Mouse (Mus musculus): ENCODE results near the gene Fgd6. TPM values are rescaled to one million over a fixed set of nuclear protein-coding genes. Genes with fewer than 3 reads are reported as not detected.

The Fgd6 gene
- total and polyA plus RNA-seq, 3 experiments, result 1.2 to 2.8 TPM; not detected in 1

- TF ChIP-seq ZKSCAN1 (IDR thresholded peaks at IDR 0.05; ENCODE audit: low read depth, low read length), result no peak
Measured at GRCm38 (mm10) chr10:94115893-94116599, 80.2 kb downstream of the Fgd6 start (continued).

DNA sequence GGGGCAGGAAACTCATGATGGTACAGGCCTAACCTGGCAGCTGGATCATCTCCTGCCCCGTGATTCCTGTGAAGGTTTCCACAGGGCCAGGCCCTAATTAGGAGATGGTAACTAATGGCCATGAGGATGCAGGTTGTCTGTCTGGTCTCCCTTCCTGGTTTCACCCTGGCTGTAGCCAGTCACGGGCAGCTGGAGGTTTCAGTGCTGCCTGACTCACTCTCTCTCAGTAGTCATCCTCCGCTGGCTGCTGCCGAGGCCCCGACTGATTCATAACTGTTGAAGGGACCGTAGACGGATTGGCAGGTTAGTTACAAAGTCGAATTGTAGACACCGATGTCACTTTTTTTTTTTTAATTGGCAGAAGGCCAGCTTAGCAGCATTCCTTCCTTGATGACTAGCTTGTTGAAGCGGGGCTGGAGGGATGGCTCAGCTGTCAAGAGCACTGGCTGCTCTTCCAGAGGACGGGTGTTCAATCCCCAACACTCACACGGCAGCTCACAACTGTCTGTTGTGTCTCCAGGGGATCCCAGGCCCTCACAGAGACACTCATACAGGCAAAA is 81.1 kb downstream of the Fgd6 start:
- H3K36me3 ChIP-seq (ENCODE audit: control insufficient read depth in 1 of 2, insufficient read depth in 2 of 2, low read length in 2 of 2), result peaks cover 0 to 12% of the 10 kb centered on the region in 2 experiments; a peak in 2 of 4 replicates
- H3K27me3 ChIP-seq (ENCODE audit: control insufficient read depth in 1 of 2, insufficient read depth in 2 of 2, low read length in 2 of 2), result no peaks in the 10 kb centered on the region
- no peak overlapping the region for H3K27ac ChIP-seq (ENCODE audit: control insufficient read depth, low read depth, low read length)
- H3K9me3 ChIP-seq (replicated peaks; ENCODE audit: insufficient read depth, low read length), result no peaks in the 10 kb centered on the region
- DNase-seq (ENCODE audit: low read depth, low spot score), result no peak
- no peak for TF ChIP-seq HCFC1 (IDR thresholded peaks at IDR 0.05; ENCODE audit: low read depth, low read length)
- no peak for TF ChIP-seq GATA1 (IDR thresholded peaks at IDR 0.05; ENCODE audit: low read depth, low read length)
- no peak for TF ChIP-seq UBTF (IDR thresholded peaks at IDR 0.05; ENCODE audit: borderline replicate concordance, insufficient read depth, low read depth, low read length)
- TF ChIP-seq CTCF (IDR thresholded peaks at IDR 0.05 in 2 of 3, conservative IDR thresholded peaks at IDR 0.05 in 1 of 3; ENCODE audit: control insufficient read depth in 1 of 3, insufficient read depth in 1 of 3, low read depth in 2 of 3, low read length in 3 of 3, poor library complexity in 1 of 3, severe bottlenecking in 1 of 3), result no peak
- TF ChIP-seq ETS1 (IDR thresholded peaks at IDR 0.05; ENCODE audit: low read depth, low read length), result no peak
- no peak for TF ChIP-seq MAX (IDR thresholded peaks at IDR 0.05; ENCODE audit: low read length)
- no peak for TF ChIP-seq USF1 (IDR thresholded peaks at IDR 0.05; ENCODE audit: low read depth, low read length)
- TF ChIP-seq POLR2AphosphoS5 (IDR thresholded peaks at IDR 0.05; ENCODE audit: borderline replicate concordance, low read depth, low read length), result no peak
- TF ChIP-seq ELF1 (IDR thresholded peaks at IDR 0.05; ENCODE audit: low read depth, low read length), result no peak
- no peak for TF ChIP-seq MYB (IDR thresholded peaks at IDR 0.05; ENCODE audit: low read depth, low read length)
- no peak for TF ChIP-seq MYC (IDR thresholded peaks at IDR 0.05; ENCODE audit: low read depth, low read length)
- no peak for TF ChIP-seq TAL1 (IDR thresholded peaks at IDR 0.05; ENCODE audit: low read length)
- TF ChIP-seq TBP (IDR thresholded peaks at IDR 0.05; ENCODE audit: low read depth, low read length), result no peak
- no peak overlapping the region for H3K4me3 ChIP-seq (ENCODE audit: control insufficient read depth in 1 of 2, insufficient read depth in 1 of 2, low read depth in 2 of 2, low read length in 2 of 2)
- peaks cover 4 to 13% of the 10 kb centered on the region in 2 experiments for H3K4me1 ChIP-seq (ENCODE audit: control insufficient read depth in 1 of 2, insufficient read depth in 2 of 2, low read length in 2 of 2)
- no peaks in the 10 kb centered on the region for H3K79me2 ChIP-seq (ENCODE audit: control insufficient read depth, insufficient read depth, low read length, poor library complexity)
- no peak overlapping the region for H3K9ac ChIP-seq (ENCODE audit: control insufficient read depth, low read depth, low read length, poor library complexity, severe bottlenecking)

DNA sequence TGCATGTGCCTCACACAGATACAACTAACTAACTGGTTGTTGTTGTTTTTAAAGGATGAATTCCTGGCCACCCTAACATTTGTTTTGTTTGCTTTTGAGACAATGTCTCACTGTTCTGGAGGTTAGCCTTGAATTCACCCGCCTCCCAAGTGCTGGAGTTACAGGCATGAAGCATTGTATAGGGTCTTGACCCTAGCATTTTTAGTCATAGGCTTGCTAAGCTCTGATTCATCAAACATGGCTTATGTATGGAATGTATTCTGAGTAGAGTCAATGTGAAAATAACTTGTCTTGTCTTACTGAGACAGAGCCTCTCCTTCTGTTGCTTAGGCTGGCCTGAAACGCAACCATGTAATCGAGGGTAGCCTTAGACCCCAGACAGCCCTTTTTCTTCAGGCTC is 82.1 kb downstream of the Fgd6 start:
- Histone ChIP-seq H3K27me3 (ENCODE audit: control insufficient read depth in 1 of 2, insufficient read depth in 2 of 2, low read length in 2 of 2) (no peaks in the 10 kb centered on the region), H3K36me3 (ENCODE audit: control insufficient read depth in 1 of 2, insufficient read depth in 2 of 2, low read length in 2 of 2) (peaks cover 0 to 18% of the 10 kb centered on the region in 2 experiments; a peak in 2 of 4 replicates), H3K4me3 (ENCODE audit: control insufficient read depth in 1 of 2, insufficient read depth in 1 of 2, low read depth in 2 of 2, low read length in 2 of 2) (no peak overlapping the region), H3K79me2 (ENCODE audit: control insufficient read depth, insufficient read depth, low read length, poor library complexity) (no peaks in the 10 kb centered on the region), H3K9ac (ENCODE audit: control insufficient read depth, low read depth, low read length, poor library complexity, severe bottlenecking) (no peak overlapping the region), H3K4me1 (ENCODE audit: control insufficient read depth in 1 of 2, insufficient read depth in 2 of 2, low read length in 2 of 2) (peaks cover 4 to 21% of the 10 kb centered on the region in 2 experiments), H3K27ac (ENCODE audit: control insufficient read depth, low read depth, low read length) (no peak overlapping the region), H3K9me3 (replicated peaks; ENCODE audit: insufficient read depth, low read length) (no peaks in the 10 kb centered on the region)
- DNase-seq (ENCODE audit: low read depth, low spot score), result no peak
- no peak for TF ChIP-seq RAD21 (IDR thresholded peaks at IDR 0.05; ENCODE audit: low read depth, low read length)
- TF ChIP-seq ZNF384 (IDR thresholded peaks at IDR 0.05; ENCODE audit: low read depth, low read length), result no peak
- no peak for TF ChIP-seq MEF2A (IDR thresholded peaks at IDR 0.05; ENCODE audit: extremely low read depth, insufficient replicate concordance, low read depth, low read length, poor library complexity, severe bottlenecking)
- no peak for TF ChIP-seq POLR2AphosphoS5 (IDR thresholded peaks at IDR 0.05; ENCODE audit: borderline replicate concordance, low read depth, low read length)
- TF ChIP-seq ZKSCAN1 (IDR thresholded peaks at IDR 0.05; ENCODE audit: low read depth, low read length), result no peak
- no peak for TF ChIP-seq POLR2A (IDR thresholded peaks at IDR 0.05; ENCODE audit: control insufficient read depth in 1 of 2, insufficient read depth in 1 of 2, low read depth in 1 of 2, low read length in 2 of 2, poor library complexity in 1 of 2)
- TF ChIP-seq USF2 (IDR thresholded peaks at IDR 0.05; ENCODE audit: borderline replicate concordance in 1 of 2, insufficient read depth in 1 of 2, low read depth in 1 of 2, low read length in 2 of 2), result no peak
- TF ChIP-seq TCF12 (IDR thresholded peaks at IDR 0.05; ENCODE audit: low read depth, low read length), result no peak

All from MEL (cell line).